Mouse (Mus musculus) forebrain, postnatal 0 days (tissue): Measurements from ENCODE around the gene Slc48a1. TPM values are rescaled to one million over a fixed set of nuclear protein-coding genes. Genes with fewer than 3 reads are reported as not detected.

Experiments
- ATAC-seq: fragments of 200-750 bp; cut with Nextera tagmentation; 2 replicates; pipeline ENCODE4 v1.8.0; 2017; ENCODE audit warnings: mild to moderate bottlenecking, moderate library complexity
- DNase-seq: peaks from one replicate; pipeline ENCODE4 v3.0.0-alpha.2; 2015
- H3K27ac ChIP-seq: fragments of 300-500 bp; sonication (generic); 2 replicates; pipeline ENCODE4 v1.5.1; 2014; ENCODE audit warnings: low read depth, mild to moderate bottlenecking, antibody characterized with exemption, low read length, moderate library complexity, mixed read lengths
- H3K27me3 ChIP-seq: fragments of 300-500 bp; sonication (generic); 2 replicates; pipeline ENCODE4 v1.6.1; 2014; ENCODE audit warnings: mild to moderate bottlenecking, low read length, mixed read lengths; ENCODE audit not compliant: insufficient read depth
- H3K36me3 ChIP-seq: fragments of 300-500 bp; sonication (generic); 2 replicates; pipeline ENCODE4 v1.6.1; 2014; ENCODE audit warnings: mild to moderate bottlenecking, moderate library complexity; ENCODE audit not compliant: insufficient read depth
- H3K4me1 ChIP-seq: fragments of 300-500 bp; sonication (generic); 2 replicates; pipeline ENCODE4 v1.6.1; 2014; ENCODE audit warnings: antibody characterized with exemption; ENCODE audit not compliant: insufficient read depth
- H3K4me2 ChIP-seq: fragments of 300-500 bp; sonication (generic); 2 replicates; pipeline ENCODE4 v1.6.1; 2014; ENCODE audit warnings: low read depth, mild to moderate bottlenecking, moderate library complexity
- H3K4me3 ChIP-seq: fragments of 300-500 bp; sonication (generic); 2 replicates; pipeline ENCODE4 v1.5.1; 2014; ENCODE audit warnings: low read depth, low read length, mixed read lengths
- H3K9ac ChIP-seq: fragments of 300-500 bp; sonication (generic); 2 replicates; pipeline ENCODE4 v1.6.1; 2014; ENCODE audit warnings: mild to moderate bottlenecking
- H3K9me3 ChIP-seq: fragments of 300-500 bp; sonication (generic); 2 replicates; pipeline ENCODE4 v1.6.1; 2016; ENCODE audit warnings: low read length
- CTCF ChIP-seq: sonication (generic); IDR thresholded peaks from 2 replicates; pipeline ENCODE4 v1.5.1; 2016; ENCODE audit warnings: antibody characterized with exemption, control low read depth, low read depth
- WGBS: fragments of 180-500 bp; shearing (Covaris S2); extraction: QIAGEN DNeasy Blood & Tissue Kit; methylation state at CpG from one replicate; pipeline ENCODE4 v1.1.7; 2014; 5-methylcytosine and 5-hydroxymethylcytosine counted together
- polyA plus RNA-seq: library from polyadenylated mRNA; unstranded; fragments of >200 nt; fragmentation: Nextera tagmentation; extraction: Ambion mirVana; gene quantifications from 2 replicates; pipeline ENCODE4 v1.2.1, GENCODE M21; 2015
- total RNA-seq: library from RNA; depleted of rRNA; stranded (reverse); fragments of >200 nt; gene quantifications from 2 replicates; pipeline ENCODE4 v1.2.3, GENCODE M21; 2014

Slc48a1 gene
- total and polyA plus RNA-seq, 2 experiments from 2014 or later: 56.4 to 135 TPM

DNA sequence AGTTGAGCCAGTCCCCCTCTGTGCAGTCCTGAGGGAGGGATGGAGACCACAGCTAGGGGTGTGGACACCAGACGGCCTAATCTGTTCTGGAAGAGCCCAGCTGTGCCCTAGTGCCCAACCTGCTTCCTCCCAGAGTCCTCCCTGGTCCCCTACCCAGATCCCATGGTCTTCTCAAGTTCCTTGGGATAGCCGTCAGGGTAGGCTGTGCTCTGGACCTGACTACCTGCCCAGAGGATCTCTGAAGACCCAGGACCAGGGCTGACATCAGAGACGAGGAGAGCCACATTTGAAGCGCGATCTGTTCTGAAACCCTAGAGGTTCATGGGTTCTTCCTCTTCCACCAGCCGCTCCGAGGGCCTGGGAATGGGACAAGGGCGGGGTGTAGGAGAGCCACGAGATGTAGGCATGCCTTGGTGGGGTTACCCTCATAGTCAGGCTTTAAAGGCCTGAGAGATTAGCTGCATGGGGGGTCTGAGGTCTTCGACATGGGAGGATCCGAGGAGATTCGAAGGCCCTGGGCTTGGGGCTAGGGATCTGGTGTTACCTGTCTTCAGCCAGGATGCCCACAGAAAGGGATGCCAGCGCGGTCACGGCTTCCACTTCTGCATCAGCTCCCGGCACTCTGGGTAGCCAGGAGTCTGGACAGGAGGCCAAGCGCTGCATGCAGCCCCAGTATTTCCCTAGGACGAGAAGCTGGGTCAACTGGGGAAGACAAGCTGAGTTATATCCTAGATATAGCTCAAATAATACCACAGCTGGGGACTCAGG lies 15.2 kb downstream of the Slc48a1 start:
- Histone ChIP-seq H3K27me3 (no peaks in the 10 kb centered on the region), H3K9me3 (no peaks in the 10 kb centered on the region), H3K4me2 (no peak overlapping the region), H3K27ac (no peak overlapping the region), H3K4me1 (peaks cover 5% of the 10 kb centered on the region; the same call in 1 of the 2 replicates), H3K9ac (no peak overlapping the region), H3K36me3 (peaks cover 70% of the 10 kb centered on the region), H3K4me3 (no peak overlapping the region)
- 91% methylated on average over 18 of the region's 18 CpGs for WGBS
- ATAC-seq (no peak), DNase-seq (no peak)
- TF ChIP-seq CTCF: no peak

DNA sequence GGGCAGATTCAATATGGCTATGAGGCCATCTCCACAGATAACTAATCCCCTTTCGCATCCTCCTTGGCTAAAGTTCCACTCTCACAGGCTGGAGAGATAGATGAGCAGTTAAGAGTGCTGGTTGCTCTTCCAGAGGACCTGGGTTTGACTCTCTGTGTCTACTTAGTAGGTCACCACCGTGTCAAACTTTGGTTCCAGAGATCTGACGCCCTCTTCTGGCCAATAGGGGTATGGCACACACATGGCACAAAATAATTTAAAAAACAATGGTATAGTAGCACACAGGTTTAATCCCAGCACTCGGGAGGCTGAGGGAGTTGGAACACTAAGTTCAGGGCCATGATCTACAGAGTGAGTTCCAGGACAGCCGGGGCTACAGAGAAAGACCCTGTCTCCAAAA lies 15.9 kb downstream of the Slc48a1 start:
- peaks cover 72% of the 10 kb centered on the region for H3K36me3 ChIP-seq
- ATAC-seq (no peak), DNase-seq (no peak)
- no peaks in the 10 kb centered on the region for H3K27me3 ChIP-seq
- peaks cover 5% of the 10 kb centered on the region; the same call in 1 of the 2 replicates for H3K4me1 ChIP-seq
- no peak overlapping the region for H3K4me2 ChIP-seq
- H3K4me3 ChIP-seq: no peak overlapping the region
- no peak overlapping the region for H3K9ac ChIP-seq
- no peaks in the 10 kb centered on the region for H3K9me3 ChIP-seq
- no peak overlapping the region for H3K27ac ChIP-seq
- 74% methylated on average over 5 of the region's 5 CpGs for WGBS
- TF ChIP-seq CTCF: peak; percentile 47

DNA sequence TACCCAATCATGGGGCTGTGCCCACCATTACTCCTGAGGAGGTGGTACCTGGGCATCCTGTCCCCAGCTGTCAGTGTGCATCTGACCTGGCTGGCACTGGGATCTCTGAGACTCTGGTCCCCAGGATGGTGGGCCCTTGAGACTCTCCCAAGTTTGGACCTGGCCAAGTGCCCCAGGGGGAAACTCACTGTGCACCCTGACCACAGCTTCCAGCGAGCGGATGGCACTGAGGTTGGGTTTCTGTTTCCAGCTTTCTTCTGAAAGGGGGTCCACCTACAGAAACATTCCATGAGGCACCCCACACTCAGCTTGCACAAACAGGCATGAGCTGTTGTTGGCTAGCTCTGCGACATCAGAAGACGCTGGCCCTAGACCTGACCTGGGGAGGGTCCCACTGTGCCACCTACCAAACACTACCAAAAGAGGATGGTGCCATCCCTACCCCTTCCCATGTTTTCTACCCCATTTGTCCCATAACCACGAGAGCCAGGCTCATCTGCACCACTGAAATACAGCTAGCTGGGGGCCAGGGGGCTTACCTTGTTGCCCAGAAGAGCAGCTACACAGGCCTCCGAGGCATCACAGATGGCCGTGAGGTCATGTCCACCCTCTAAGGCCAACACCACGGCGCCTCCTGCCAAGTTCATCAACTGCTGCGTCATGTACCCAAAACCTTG lies 17.4 kb downstream of the Slc48a1 start:
- Histone ChIP-seq H3K4me1 (peaks cover 5% of the 10 kb centered on the region; the same call in 1 of the 2 replicates), H3K9me3 (no peaks in the 10 kb centered on the region), H3K27me3 (no peaks in the 10 kb centered on the region), H3K4me2 (no peak overlapping the region), H3K9ac (no peak overlapping the region), H3K27ac (no peak overlapping the region), H3K4me3 (no peak overlapping the region), H3K36me3 (peaks cover 74% of the 10 kb centered on the region)
- ATAC-seq (no peak), DNase-seq (no peak)
- no peak for TF ChIP-seq CTCF
- WGBS: 94% methylated on average over 10 of the region's 10 CpGs

DNA sequence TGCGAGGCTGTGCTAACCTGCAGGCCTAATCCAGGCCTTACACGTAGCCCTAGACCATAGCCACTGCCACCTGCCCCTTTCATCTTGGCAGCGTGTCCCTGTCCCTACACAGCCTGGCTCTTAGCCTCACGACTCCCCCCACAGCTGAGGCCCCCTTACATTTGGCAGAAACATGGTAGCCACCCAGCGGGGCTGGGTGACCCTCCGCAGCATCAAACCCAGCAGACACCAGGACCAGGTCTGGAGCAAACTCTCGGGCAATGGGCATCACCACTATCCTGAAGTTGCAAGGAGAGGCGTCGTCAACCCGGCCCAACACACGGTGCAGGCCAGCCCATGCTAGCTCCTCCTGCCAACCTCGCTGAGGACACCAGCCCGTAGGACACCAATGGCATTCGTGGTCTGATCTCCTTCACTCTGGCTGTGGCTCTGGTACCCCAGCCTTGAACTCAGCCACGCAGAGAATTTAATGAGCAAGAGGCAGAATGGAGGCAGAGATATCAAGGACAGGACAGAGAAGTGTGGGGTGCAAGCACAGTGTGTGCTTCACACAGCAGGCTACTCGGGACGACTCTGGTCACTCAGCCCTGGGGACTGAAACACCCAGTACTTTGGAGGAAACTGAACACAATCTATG lies 18.5 kb downstream of the Slc48a1 start:
- no peak for TF ChIP-seq CTCF
- Histone ChIP-seq H3K27ac (no peak overlapping the region), H3K27me3 (no peaks in the 10 kb centered on the region), H3K36me3 (peaks cover 66% of the 10 kb centered on the region), H3K4me2 (no peak overlapping the region), H3K9ac (no peak overlapping the region), H3K4me1 (peaks cover 5% of the 10 kb centered on the region; the same call in 1 of the 2 replicates), H3K9me3 (no peaks in the 10 kb centered on the region), H3K4me3 (no peak overlapping the region)
- DNase-seq: no peak
- WGBS: 95% methylated on average over 17 of the region's 17 CpGs
- no peak for ATAC-seq

DNA sequence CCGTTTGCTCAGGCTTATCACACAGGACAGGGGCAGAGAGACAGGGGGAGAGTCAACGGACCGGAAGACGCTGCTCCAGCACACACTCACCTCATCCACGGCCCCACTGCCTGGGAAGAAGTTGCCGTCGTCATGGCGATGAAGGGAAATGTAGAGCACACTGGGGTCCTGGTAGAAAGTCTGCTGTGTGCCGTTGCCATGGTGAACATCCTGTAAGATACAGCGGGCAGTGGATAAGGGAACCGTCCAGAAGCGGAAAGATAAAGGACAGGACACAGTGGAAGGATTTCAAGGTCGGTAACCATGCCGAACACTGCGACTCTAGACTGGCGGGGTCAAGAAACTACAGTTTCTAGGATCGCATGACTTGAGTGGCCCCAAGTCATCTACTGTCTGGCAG lies 19.8 kb downstream of the Slc48a1 start:
- H3K9me3 ChIP-seq: no peaks in the 10 kb centered on the region
- TF ChIP-seq CTCF: no peak
- ATAC-seq: peak; percentile 84
- DNase-seq: peak; percentile 59
- no peak overlapping the region for H3K4me3 ChIP-seq
- peaks cover 59% of the 10 kb centered on the region for H3K36me3 ChIP-seq
- H3K27ac ChIP-seq: no peak overlapping the region
- H3K27me3 ChIP-seq: no peaks in the 10 kb centered on the region
- H3K9ac ChIP-seq: no peak overlapping the region
- 26% methylated on average over 17 of the region's 17 CpGs for WGBS
- H3K4me1 ChIP-seq: peaks cover 5% of the 10 kb centered on the region; the same call in 1 of the 2 replicates
- H3K4me2 ChIP-seq: no peak overlapping the region

DNA sequence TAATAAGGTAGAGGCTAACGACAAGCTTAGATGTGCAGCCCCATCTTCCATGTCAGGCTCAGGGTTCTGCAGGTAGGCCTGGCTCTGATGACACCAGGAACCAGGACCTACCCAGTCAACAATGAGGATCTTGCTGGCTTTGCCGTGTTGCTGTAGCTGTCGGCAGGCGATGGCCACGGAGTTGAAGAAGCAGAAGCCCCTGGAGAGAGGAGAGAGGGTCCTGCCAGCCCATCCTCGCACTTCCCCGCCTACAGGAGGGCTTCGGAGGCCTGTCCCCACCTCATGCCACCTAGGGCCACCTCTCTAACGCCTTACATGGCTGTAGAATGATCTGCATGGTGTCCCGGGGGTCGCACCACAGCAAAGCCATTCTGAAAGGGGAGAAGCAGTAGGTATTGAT lies 21.1 kb downstream of the Slc48a1 start:
- Histone ChIP-seq H3K9me3 (no peaks in the 10 kb centered on the region), H3K27ac (no peak overlapping the region), H3K4me3 (no peak overlapping the region), H3K4me1 (peaks cover 5% of the 10 kb centered on the region; the same call in 1 of the 2 replicates), H3K4me2 (no peak overlapping the region), H3K27me3 (no peaks in the 10 kb centered on the region), H3K36me3 (peaks cover 46% of the 10 kb centered on the region), H3K9ac (no peak overlapping the region)
- 87% methylated on average over 11 of the region's 11 CpGs for WGBS
- no peak for ATAC-seq
- no peak for TF ChIP-seq CTCF
- DNase-seq: no peak

DNA sequence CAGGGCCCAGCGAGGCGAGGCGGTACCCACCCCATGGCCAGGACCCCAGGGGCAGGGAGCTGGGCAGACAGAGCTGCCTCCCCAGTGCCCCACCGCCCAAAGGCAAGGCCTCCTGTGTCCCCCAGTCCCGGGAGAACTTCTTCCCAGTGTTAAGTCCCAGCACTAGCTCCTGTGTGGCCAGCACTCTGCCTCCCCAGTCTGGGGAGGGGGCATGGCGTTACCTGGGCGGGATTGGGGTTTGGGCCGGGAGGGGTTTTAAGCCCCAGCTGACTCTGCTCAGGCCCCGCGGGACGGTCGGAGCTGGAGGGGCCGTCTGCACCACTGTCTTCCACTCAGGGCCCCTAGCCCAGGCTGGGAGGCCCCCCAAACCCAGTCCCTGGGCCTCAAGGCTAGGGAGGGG lies 22.5 kb downstream of the Slc48a1 start:
- H3K4me2 ChIP-seq: no peak overlapping the region
- TF ChIP-seq CTCF: no peak
- no peak overlapping the region for H3K27ac ChIP-seq
- H3K36me3 ChIP-seq: peaks cover 38% of the 10 kb centered on the region
- H3K4me1 ChIP-seq: peaks cover 5% of the 10 kb centered on the region; the same call in 1 of the 2 replicates
- WGBS: 85% methylated on average over 13 of the region's 13 CpGs
- DNase-seq (no peak), ATAC-seq (no peak)
- H3K9ac ChIP-seq: no peak overlapping the region
- H3K4me3 ChIP-seq: no peak overlapping the region
- no peaks in the 10 kb centered on the region for H3K27me3 ChIP-seq
- no peaks in the 10 kb centered on the region for H3K9me3 ChIP-seq
